Mouse (Mus musculus): Measurements from ENCODE around the gene Aldh5a1. TPM values are rescaled to one million over a fixed set of nuclear protein-coding genes. Genes with fewer than 3 reads are reported as not detected.
A peak's percentile ranks its signal among the peaks of the same experiment; 100 is the strongest.

Aldh5a1 gene
- total RNA-seq, 2 experiments from 2014 or later = 12.7 to 18.4 TPM

DNA sequence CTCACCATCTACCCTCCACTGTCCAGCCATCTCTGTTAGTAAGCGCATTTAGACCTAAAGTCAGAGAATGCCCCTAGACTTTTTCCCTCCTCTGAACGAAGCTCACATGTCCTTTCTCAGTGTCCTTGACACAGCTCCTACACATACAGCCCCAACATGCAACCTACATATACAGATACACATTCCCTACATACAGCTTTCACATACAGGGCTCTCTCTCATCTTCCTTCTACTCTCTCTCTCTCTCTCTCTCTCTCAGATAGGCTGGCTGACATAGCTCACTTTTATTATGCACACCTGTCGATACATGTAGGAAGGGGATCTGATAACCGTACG, 721 bp downstream of the Aldh5a1 start:
- DNase-seq = no peak

DNA sequence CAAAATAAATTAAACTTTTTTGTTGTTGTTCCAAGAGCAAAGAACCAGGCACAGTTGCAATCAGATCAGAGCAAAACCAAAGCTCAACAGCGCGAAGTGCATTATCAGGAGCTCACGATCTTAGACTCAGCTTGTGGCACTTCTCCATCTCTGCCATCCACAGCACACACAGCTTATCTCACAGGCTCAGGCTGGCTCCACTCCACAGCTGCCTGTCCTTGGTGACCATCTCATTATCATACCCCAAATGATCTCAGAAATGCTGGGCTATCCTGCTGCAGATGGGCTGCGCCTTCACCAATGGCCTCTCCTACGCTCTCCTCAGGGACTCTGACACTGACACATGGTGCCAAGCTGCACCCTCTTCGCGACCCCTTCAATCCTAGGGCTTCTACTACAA, 4.3 kb downstream of the Aldh5a1 start:
- no peak for DNase-seq

DNA sequence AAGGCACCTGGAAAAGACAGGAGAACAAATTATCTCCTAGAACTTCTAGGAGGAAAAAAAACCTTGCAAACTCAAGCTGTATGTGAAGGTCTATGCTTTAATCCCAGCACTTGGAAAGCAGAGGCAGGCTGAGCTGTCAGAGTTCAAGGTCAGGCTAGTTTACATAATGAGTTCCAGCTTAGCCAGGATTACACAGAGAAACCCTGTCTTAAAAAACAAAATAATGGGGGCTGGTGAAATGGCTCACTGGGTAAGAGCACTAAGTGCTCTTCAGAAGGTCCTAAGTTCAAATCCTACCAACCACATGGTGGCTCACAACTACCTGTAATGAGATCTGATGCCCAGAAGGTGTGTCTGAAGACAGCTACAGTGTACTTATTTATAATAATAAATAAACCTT, 6.9 kb downstream of the Aldh5a1 start:
- peak; percentile 11 to 35 for DNase-seq

DNA sequence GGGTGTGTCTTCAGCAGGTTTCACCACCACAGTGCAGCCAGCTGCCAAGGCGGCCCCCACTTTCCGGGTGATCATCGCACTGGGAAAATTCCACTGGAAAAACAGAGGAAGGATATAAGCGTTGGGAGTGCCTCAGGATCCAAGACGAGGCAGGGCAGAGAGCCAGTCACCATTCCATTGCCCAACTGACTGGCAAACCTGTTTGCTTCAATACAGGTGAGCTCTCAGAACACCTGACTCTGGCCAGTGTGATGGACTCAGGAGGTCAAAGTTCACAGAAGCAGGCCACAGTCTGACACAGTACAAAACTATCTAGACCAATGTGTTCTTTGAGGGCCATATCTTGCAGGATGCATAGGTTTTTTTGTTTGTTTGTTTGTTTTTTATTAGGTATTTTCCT, 13.5 kb downstream of the Aldh5a1 start:
- DNase-seq = no peak

DNA sequence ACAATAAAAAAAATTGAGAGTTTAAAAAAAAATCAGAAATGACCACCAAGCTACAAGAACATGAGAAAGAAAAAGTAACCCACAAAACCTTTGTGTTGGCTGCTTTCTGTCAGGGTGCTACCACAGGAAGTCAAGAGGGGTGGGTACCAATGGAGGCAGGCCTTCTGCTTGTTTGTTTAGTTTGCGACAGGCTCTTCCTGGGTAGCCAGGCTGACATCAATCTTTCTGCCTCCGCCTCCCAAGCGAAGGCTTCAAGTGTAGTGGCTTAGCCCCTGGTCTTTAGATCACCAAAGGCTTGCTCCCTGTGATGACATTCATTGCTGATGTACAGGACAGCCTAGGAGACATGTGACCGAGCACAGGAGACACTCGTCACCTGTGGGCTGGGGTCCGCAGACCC, 16.2 kb downstream of the Aldh5a1 start:
- no peak for DNase-seq

DNA sequence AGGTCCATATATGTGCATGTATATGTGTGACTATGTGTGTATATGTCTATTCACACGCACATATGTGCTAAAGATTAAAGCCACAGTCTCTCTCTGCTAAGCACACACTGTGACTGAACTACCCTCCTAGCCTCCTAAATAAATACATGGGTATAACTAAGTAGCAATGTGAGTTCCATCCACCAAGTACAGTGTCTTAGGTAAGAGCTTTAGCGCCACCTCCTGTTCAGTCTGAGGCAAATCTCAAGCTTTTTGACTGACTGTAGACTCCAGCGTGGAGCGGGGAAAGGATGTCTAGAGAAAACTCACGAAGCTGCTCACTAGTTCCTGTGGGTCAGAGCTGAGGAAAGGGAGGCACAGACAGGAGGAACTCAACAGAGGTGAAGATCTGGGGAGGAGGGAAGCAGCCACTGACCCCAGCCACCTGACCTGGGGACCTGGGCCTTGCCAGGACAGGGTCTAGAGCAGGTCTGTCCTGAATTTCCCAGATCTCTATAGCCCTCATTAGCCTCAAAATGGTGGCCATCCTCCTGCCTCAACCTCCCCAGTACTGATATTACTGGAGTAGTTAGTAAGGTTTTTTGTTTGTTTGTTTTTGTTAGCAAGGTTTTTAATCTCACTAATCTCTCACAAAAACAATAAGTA, 17.0 kb downstream of the Aldh5a1 start:
- peak; percentile 37 to 75 for DNase-seq

DNA sequence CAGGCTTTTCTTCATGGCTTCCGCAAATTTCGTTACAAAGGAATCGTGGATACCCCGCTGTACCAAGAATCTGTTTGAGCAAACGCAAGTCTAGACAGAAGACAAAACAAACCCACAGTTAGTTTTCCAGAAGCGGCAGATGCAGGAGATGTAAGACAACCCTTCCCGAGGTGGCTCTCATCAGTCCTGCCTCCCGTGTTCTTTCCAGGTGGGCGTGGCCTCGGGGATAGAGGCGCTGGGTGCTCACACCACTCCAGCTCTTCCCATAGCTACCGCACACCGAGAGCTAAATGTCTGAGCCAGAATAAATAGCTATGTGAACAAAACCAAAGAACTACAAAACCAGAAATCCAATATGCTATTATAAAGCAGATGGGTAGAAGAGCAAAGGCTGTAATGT, 21.6 kb downstream of the Aldh5a1 start:
- no peak for DNase-seq

DNA sequence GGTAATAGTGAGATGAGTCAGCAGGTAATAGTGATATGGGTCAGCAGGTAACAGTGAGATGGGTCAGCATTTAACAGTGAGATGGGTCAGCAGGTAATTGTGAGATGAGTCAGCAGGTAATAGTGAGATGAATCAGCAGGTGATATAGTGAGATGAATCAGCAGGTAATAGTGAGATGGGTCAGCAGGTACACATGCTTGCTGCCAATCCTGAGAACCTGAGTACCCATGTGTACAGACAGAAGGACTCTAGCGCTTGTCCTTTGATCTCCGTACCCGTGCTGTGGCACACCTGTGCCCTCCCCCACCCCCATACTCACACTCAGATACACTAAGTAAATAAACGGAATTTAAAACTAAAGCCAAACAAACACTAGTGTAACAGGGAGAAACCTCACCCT, 22.5 kb downstream of the Aldh5a1 start:
- DNase-seq = no peak

DNA sequence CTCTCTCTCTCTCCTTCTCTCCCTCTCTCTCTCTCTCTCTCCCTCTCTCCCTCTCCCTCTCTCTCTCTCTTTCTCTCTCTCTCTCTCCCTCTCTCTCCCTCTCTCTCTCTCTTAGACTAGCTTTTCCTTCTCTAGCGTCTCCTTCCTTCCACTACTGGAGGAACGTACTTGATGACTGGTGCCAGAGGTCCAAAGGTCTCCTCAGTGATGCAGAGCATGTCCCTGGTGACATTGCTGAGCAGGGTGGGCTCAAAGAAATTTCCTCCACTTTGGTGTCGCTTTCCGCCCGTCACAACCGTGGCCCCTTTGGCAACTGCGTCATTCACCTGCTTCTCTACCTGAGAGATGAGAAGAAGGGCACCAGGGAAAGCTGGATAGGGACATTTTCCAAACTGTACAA, 23.9 kb downstream of the Aldh5a1 start:
- no peak for DNase-seq

DNA sequence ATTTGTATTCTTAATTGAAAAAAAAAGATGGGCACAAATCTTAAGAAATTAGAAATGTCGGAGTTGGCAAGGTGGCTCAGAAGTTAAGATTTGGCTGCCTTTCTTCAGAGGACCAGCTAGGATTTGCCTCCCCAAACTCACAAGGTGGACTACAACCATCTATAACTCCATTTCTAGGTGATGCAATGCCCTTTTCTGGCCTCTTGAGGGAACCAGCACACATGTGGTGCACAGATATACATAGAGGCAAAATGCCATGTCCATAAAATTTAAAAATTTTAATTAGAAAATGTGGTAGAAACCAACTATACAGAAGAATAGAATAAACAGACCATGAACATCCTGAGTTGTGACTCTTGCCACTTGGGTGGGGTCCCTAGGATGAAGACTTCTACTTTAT, 28.3 kb downstream of the Aldh5a1 start:
- DNase-seq = no peak

DNA sequence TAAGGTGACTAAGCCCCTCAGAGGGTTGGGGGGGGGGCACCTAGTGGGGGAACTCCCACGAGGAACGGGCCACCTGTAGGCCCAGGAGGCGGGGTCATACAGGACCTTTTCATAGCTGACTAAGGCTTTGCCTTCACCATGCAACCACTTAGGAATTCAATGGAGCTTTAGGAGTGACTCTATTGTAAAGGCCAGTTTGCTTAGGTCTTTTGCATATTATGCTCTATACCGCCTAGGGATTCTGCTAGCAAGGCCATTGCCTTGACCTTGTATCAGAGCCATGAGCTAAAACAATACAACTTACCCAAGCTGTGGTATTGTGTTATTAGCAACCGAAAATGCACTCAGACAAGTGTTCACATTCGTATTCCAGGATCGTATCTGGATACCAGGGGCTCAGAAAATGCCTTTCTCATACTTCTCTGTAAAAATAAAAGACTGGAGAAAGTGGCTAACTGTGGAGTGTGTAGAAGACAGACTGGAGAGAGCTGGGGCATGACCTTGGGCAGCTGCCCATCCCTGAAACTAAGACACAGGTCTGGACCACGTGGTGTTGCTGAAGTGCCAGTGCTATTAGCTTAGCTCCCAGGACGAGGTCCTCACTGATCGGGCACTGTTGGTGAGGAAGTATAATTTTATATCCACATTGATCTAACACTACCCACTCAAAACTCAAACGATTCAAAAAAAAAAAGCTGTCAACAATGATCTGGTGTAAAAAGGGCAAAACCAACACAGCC, 30.5 kb downstream of the Aldh5a1 start:
- DNase-seq = peak; percentile 50 to 62

DNA sequence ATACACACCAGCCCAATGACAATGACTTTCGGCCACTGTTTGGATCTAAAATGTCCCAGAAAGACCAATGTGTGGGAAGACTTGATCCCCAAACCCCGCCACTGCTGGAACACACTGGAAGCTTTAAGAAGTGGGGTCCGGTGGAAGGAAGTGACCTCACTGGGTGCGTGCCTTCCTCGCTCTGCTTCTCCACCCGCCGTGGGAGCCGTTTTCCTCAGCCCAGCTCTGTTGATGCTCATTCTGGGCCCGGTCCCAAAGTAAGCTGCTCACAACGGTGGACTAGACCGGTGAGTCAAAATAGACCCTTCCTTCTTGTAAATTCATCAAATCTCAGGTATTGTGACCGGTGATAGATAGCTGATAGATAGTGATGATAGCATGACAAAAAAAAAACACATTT, 32.0 kb downstream of the Aldh5a1 start:
- DNase-seq = no peak

DNA sequence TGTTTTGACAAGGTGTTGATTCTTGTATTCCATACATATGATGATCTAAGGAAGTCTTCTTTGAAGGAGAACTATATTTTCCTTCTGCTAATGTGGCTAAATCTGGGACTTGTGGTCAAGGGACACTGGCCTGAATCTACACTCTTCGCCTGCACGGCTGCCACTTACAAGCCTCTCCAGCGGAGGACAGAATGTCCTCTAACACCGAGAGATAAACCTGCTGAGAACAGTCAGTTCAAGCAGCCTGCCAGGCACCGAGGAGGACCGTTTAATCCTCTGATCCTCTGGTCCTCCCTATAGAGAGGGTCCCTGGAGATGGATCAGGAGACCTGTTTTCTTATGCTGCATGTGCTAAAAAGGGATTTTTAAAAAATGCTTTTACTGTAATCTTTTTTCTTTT, 34.0 kb downstream of the Aldh5a1 start:
- DNase-seq = no peak

DNA sequence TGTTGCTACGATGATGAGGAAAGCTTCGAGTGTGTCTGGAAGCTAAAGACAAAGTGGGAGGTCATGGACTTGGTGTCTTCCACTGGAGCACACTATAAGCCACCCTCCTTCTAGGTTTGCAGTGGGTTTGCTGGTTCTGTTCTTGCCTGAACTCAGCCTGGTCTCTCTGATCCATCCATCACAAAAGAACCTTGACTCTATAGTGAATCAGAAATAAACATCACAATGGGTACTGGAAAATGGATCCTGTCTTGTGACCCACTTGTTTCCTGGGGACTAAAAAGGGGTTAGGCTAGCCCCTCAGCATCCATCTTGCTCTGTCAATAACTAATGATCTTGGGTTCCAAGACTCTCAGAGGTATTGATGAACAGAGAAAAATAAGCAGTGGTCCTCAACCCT, 35.5 kb downstream of the Aldh5a1 start:
- no peak for DNase-seq

DNA sequence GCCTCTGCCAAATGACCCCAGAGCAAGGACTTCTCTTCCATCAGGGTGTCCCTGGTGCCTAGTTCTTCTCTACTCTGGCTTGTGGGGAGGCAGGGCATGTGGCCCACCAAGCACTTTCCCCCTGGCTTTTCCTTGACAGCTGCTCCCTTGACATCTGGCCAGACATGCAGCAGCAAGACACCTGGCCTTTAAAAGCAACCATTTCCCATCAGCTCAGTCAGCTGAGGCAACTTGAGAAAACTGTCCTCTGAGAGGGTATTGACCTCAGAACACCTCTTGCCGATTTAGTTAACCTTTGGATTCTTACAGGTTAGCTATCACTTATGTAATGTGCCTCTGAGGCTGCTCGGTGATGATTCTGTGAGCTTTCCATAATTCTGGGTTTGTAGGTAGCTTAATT, 43.6 kb downstream of the Aldh5a1 start:
- DNase-seq = no peak

DNA sequence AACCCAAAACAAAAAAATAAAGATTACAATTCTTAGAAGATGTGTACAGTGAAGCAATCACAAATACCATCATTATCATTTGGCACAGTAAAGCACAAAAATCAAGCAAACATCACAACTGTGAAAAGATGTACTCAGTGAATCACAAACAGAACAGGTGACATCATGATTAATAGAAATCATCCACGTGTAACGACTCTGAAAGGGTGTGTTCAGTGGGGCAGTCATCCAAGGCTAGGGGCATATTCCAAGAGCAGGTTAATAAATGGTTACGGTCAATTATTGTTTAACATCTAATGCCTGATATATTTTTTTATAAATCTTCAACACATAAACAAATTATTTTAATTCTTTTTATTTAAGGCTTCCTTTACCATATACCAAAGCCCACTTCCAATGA, 44.9 kb downstream of the Aldh5a1 start:
- DNase-seq = no peak

DNA sequence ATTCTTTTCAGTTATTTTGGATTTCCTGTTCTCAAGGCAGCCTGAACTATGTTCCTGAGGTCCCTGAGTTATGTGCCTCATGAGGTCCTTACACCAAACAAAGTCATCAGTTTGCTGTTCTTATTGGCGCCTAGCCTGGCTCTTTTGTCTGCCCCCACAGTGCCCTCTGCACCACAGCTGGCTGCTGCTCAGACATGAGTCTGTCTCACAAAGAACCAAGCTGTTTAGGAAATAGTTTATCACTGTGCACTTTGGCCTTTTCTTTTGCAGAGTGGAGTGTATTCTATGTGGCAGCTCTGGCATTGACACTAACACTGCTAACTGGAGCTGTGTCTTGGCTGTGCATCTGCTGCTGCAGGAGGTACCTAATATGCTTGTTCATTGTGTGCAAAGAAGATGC, 47.9 kb downstream of the Aldh5a1 start:
- no peak for DNase-seq

DNA sequence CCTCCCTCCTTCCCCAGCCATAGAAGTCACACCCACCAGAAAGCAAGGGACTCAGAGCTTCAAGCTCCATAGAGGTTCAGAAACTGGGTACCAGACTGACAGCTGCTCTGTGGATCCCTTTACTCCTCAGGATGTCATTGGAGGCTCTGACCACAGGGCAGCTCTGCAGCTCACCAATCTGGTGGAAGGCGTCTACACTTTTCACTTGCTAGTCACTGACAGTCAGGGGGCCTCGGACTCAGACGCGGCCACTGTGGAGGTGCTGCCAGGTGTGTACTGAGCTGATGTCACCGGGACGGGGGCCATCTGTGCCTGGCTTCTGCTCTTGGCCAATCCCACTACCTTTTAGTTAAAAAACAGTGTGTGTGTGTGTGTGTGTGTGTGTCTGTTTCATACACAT, 55.0 kb downstream of the Aldh5a1 start:
- DNase-seq = peak; percentile 17 to 41

DNA sequence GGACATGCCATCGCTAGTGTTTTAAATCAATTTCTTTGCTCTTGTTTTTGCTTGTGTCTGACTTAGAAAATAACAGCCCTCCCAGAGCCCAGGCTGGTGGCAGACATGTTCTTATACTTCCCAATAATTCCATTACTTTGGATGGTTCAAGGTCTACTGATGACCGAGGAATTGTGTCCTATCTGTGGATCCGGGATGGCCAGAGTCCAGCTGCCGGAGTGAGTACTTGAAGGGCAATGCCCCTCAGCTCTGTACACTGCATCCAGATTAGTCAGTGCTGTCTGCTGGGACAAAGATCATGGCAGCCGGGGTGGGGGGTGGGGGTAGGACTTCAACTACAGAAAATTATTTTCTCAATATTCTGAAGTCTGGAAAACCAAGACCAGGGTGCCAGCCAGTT, 56.8 kb downstream of the Aldh5a1 start:
- peak; percentile 11 to 77 for DNase-seq

DNA sequence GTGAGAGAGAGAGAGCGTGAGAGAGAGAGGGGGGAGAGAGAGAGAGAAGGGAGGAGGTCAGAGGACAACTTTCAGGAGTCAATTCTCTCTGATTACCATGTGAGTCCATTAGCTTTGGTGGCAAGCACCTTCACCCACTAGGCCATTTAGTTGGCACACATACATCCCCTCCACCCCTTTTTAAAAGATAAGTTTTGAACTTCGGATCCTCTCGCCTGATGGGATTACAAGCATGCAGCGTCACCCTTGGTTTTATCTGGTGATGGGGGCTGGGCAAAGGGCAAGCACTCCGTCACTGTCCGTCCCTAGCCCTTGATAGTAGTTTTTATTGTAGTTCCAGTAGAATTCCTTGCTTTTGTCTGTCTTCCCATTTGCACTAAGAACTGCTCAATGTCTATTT, 57.3 kb downstream of the Aldh5a1 start:
- peak in 1 of 2 experiments; percentile 16 for DNase-seq

DNA sequence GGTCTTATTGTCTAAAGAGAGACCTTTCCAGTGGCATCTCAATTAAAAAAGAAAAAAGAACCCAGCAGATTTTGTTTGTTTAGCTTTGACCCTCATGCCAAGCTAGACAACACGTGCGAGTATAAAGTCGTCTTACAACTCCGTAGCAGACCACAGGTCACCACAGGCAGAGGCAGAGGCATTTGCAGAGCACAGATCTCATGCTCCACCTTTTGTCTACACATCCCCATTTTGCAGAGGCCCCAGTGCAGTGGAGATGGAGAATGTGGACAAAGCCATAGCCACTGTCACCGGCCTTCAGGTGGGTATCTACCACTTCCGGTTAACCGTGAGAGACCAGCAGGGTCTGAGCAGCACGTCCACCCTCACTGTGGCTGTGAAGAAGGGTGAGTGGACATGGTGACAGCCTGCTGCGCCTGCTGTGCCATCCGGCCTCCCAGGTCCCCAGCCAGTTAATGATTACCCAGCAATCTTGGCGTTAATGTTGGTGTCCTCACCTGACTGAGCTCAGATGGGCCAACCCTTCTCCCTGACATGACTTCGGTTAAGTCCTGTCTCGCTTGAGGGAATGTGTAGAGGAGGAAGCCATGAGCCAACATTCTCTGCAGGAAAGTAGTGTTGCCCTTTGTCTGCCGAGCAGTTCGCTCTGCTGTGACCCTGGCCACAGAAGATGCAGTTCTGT, 58.0 kb downstream of the Aldh5a1 start:
- no peak for DNase-seq

DNA sequence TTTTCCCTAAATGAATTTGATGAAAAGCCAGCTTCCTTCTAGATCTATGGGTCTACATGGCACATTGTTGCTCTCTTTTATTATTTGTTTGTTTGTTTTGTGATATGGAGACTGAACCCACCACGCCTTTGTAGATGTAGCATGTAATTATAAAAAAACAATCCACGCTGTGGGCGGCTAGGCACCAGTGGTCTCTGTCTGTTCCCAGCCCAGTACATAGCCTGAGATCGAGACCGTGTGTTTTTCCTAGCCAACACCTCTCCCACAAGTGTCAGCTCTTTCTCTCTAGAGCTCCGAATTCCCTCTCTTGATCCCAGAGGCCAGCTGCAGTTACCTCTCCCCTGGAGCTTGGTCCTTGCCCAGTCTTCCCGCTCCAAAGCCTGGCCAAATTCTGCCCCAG, 69.2 kb downstream of the Aldh5a1 start:
- no peak for DNase-seq

DNA sequence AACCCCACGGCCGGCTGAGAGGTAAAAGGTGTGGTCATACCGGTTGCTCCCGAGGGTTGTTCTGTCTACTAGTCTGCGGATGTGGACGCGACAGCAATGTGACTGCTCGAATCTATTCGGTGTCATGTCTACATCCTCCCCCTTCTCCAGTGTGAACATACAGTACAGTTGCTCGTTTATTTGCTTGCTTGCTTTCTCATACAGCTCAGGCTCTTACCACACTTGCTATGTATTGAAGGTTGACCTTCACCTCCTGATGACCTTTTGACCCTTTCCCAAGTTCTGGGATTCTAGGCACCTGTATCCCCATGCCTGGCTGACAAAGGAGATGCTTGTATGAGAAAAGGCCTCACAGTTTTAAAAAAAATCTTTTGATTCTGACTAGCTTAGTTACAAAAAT, 69.7 kb downstream of the Aldh5a1 start:
- no peak for DNase-seq
